Mouse (Mus musculus): ENCODE data around the gene Cul5. TPM values are rescaled to one million over a fixed set of nuclear protein-coding genes. Genes with fewer than 3 reads are reported as not detected.

The Cul5 gene
- polyA plus RNA-seq (2012; ENCODE audit: insufficient read depth, insufficient read length, missing spikeins): 15.1 and 20.1 TPM in 2 replicates

DNA sequence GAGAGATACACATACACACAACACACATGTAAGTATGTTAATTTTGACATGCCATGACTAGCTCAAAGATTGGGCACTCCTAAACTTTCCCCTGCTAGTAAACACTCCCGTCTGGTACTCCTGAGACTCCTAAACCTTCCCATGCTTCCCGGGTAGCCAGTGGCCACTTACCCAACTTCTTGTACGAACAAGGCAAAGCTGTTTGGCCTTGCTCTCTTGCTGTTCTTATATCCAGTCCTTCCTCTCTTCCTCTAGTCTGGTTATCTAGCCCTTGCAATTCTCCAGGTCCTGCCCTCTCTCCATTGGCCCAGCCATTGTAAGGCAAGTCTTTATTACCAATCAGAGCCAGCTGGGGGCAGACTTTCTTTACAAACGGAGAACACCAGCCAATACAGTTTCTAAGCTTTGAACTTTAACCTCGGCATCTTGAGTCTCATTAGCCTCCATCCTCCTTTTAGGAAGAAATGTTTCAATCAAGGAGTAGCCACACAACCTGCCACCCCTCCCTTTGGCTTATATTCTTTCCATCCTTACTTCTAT is at the start of gene Cul5:
TSS of gene Cul5 (minus strand) at position 335 of the 540 bp plus-strand sequence.
- H3K27ac ChIP-seq (replicated peaks; ENCODE audit: low read depth, low read length): no peak within 1 kb of the TSS
- peaks cover 3% of the 10 kb centered on the region; the same call in 1 of the 2 replicates for H3K4me1 ChIP-seq (ENCODE audit: control insufficient read depth, insufficient read depth, insufficient read length, low read length)
- no peak within 1 kb of the TSS for H3K4me3 ChIP-seq (ENCODE audit: insufficient read depth, low read depth, low read length)

DNA sequence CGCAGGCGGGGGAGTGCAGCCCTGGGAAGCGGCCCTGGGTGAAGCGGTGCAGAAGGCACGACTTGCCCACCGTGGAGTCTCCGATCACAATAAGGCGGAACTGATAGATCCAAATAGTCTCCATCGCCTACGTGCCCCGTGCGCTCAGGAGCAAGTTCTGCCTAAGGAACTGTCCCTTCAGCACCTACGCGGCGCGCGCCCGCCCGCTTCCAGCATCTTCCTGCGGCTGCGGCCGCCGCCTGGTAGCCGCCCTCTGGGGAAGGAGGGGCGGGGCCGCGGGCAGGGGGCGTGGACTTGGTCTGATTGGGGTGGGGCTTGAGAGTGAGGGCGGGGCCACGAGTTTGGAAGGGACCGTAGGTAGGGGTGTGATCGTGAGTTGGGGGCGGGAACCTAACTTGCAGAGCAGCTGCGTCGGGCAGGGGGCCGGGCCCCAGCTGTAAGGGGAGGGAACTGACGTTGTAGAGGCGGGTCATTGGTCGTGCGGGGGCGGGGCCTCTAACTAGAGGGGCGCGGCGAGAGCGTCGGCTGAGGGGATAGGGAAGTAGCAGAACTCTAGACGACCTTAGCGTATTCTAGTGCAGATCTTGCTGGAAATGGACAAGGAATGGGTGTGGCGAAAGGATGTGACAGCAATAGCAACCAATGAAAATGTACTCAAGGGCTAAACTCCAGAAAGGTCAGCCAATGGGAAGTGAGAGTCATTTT is 36.3 kb upstream of the Cul5 start, which contains the start of gene Rab39:
TSS of gene Rab39 (minus strand) at position 241 of the 705 bp plus-strand sequence.
- H3K4me1 ChIP-seq (ENCODE audit: control insufficient read depth, insufficient read depth, insufficient read length, low read length): 0 out of 2 replicates have a peak, but pooled peaks cover 2% of the 10 kb centered on the region
- no peak within 1 kb of the TSS for H3K27ac ChIP-seq (replicated peaks; ENCODE audit: low read depth, low read length)
- H3K4me3 ChIP-seq (ENCODE audit: insufficient read depth, low read depth, low read length): peak within 1 kb of the TSS; percentile 50

GRCm38 (mm10) chr9:53705491-53705991 is 35.7 kb upstream of the Cul5 start:
- Histone ChIP-seq H3K27ac (replicated peaks; ENCODE audit: low read depth, low read length) (no peak overlapping the region), H3K4me1 (ENCODE audit: control insufficient read depth, insufficient read depth, insufficient read length, low read length) (0 out of 2 replicates have a peak, but pooled peaks cover 2% of the 10 kb centered on the region), H3K4me3 (ENCODE audit: insufficient read depth, low read depth, low read length) (peak overlapping the region; percentile 50)

DNA sequence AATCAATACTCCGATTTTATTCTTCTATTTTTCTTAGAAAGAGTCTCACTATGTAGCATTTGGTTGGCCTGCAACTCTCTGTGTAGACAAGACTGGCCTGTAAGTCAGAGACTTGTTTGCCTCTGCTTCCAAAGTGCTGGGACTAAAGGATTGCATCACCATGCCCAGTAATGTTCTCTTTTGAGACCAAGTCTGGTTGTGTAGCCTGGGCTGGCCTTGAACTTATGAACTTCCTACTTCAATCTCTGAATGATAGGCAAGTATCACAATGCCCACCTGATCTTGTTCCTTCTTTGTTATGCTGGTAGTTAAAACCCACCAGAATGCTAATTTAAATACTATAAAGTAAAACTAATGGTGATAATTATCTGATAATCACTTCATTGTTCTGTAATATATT is 33.2 kb upstream of the Cul5 start:
- 0 out of 2 replicates have a peak, but pooled peaks cover 2% of the 10 kb centered on the region for H3K4me1 ChIP-seq (ENCODE audit: control insufficient read depth, insufficient read depth, insufficient read length, low read length)
- no peak overlapping the region for H3K4me3 ChIP-seq (ENCODE audit: insufficient read depth, low read depth, low read length)
- no peak overlapping the region for H3K27ac ChIP-seq (replicated peaks; ENCODE audit: low read depth, low read length)

GRCm38 (mm10) chr9:53700496-53700895 is 30.7 kb upstream of the Cul5 start:
- H3K27ac ChIP-seq (replicated peaks; ENCODE audit: low read depth, low read length): no peak overlapping the region
- H3K4me1 ChIP-seq (ENCODE audit: control insufficient read depth, insufficient read depth, insufficient read length, low read length): 0 out of 2 replicates have a peak, but pooled peaks cover under 1% of the 10 kb centered on the region
- no peak overlapping the region for H3K4me3 ChIP-seq (ENCODE audit: insufficient read depth, low read depth, low read length)

- Histone ChIP-seq H3K4me3 (ENCODE audit: insufficient read depth, low read depth, low read length) (no peak overlapping the region), H3K27ac (replicated peaks; ENCODE audit: low read depth, low read length) (no peak overlapping the region), H3K4me1 (ENCODE audit: control insufficient read depth, insufficient read depth, insufficient read length, low read length) (no peaks in the 10 kb centered on the region)
Observed at GRCm38 (mm10) chr9:53695846-53696245, 26.0 kb upstream of the Cul5 start.

- no peak overlapping the region for H3K27ac ChIP-seq (replicated peaks; ENCODE audit: low read depth, low read length)
- no peak overlapping the region for H3K4me3 ChIP-seq (ENCODE audit: insufficient read depth, low read depth, low read length)
- no peaks in the 10 kb centered on the region for H3K4me1 ChIP-seq (ENCODE audit: control insufficient read depth, insufficient read depth, insufficient read length, low read length)
Observed at GRCm38 (mm10) chr9:53693718-53694117, 23.9 kb upstream of the Cul5 start.

- Histone ChIP-seq H3K27ac (replicated peaks; ENCODE audit: low read depth, low read length) (no peak overlapping the region), H3K4me3 (ENCODE audit: insufficient read depth, low read depth, low read length) (no peak overlapping the region)
Observed at GRCm38 (mm10) chr9:53691745-53692670, 22.2 kb upstream of the Cul5 start.

GRCm38 (mm10) chr9:53680851-53681250 is 11.0 kb upstream of the Cul5 start:
- Histone ChIP-seq H3K27ac (replicated peaks; ENCODE audit: low read depth, low read length) (no peak overlapping the region), H3K4me3 (ENCODE audit: insufficient read depth, low read depth, low read length) (no peak overlapping the region), H3K4me1 (ENCODE audit: control insufficient read depth, insufficient read depth, insufficient read length, low read length) (no peaks in the 10 kb centered on the region)

More at GRCm38 (mm10) chr9:53691745-53692670, 22.2 kb upstream of the Cul5 start:
- H3K4me1 ChIP-seq (ENCODE audit: control insufficient read depth, insufficient read depth, insufficient read length, low read length): no peaks in the 10 kb centered on the region

GRCm38 (mm10) chr9:53676921-53677320 is 7.1 kb upstream of the Cul5 start:
- no peak overlapping the region for H3K4me3 ChIP-seq (ENCODE audit: insufficient read depth, low read depth, low read length)
- no peak overlapping the region for H3K27ac ChIP-seq (replicated peaks; ENCODE audit: low read depth, low read length)
- no peaks in the 10 kb centered on the region for H3K4me1 ChIP-seq (ENCODE audit: control insufficient read depth, insufficient read depth, insufficient read length, low read length)

DNA sequence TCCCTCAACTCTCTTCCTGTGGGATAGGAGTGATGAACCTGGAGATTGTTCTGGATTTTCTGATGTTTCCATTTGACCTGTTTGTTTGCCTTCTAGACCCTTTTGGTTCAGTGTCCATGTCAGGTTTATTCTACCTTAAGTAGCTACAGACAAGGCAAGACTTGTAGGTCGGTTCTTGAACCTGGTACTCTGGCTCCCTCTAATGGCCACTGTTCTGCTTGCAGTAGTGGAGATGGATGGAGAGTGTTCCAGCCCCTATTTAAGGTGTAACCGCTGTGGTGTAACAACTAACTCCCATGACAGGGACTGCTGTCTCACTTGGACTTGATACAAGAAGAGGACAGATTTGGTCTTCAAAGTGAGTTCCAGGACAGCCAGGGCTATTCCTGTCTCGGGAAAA is 3.8 kb upstream of the Cul5 start:
- no peak overlapping the region for H3K27ac ChIP-seq (replicated peaks; ENCODE audit: low read depth, low read length)
- no peak overlapping the region for H3K4me3 ChIP-seq (ENCODE audit: insufficient read depth, low read depth, low read length)
- H3K4me1 ChIP-seq (ENCODE audit: control insufficient read depth, insufficient read depth, insufficient read length, low read length): no peaks in the 10 kb centered on the region

DNA sequence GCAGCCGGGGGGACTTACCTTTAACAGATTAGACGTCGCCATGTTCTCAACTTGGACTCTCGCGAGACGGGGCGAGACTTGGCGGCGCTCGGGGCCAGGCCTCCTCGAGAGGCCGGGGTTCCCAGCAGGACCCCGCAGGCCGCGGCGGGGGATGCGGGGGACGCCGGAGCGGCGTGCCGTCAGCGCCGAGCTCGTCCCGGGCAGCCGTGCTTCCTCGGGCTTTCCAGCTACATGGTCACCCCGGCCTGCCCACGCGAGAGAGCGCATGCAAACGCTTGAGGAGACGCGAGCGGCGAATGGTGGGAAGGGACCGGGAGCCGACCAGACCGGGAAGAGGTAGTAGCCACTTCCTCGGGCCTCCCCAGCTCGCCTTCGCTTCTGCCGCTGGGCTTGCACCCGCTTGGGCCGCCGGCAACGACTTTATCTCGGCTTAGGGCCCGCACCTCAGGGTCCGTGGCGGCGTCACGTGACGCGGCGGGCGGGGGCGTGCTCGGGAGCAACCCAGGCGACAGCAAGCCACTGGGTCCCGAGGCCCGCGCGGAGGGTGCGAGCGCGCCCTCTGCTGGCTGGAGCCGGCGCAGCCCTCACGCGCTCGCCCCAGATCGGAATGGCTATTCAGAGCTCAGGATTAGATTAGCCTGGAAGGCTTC is 2.7 kb downstream of the Cul5 start:
- Histone ChIP-seq H3K27ac (replicated peaks; ENCODE audit: low read depth, low read length) (peak overlapping the region; percentile 91), H3K4me3 (ENCODE audit: insufficient read depth, low read depth, low read length) (peak overlapping the region; percentile 94), H3K4me1 (ENCODE audit: control insufficient read depth, insufficient read depth, insufficient read length, low read length) (peaks cover 5% of the 10 kb centered on the region; the same call in 1 of the 2 replicates)

DNA sequence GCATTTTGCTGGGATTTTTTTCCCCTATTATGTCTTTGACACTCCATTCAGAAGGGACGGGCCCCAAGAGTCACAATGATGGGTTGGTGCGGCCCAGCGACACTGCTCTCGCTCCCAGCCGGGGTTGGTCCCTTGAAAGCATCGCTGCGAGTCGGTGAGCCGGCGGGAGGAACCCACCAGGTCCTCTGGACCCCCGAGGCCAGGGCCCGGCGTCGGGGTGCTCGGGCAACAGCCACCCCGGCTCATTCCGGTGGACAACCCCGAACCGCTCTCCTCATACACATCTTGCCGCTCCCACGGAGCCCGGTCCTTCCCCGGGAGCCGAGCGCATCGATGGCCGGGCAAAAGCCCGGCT is 3.2 kb downstream of the Cul5 start:
- Histone ChIP-seq H3K4me3 (ENCODE audit: insufficient read depth, low read depth, low read length) (peak overlapping the region; percentile 94), H3K27ac (replicated peaks; ENCODE audit: low read depth, low read length) (peak overlapping the region; percentile 75), H3K4me1 (ENCODE audit: control insufficient read depth, insufficient read depth, insufficient read length, low read length) (peaks cover 5% of the 10 kb centered on the region; the same call in 1 of the 2 replicates)

GRCm38 (mm10) chr9:53665428-53665827 is 4.4 kb downstream of the Cul5 start:
- peaks cover 5% of the 10 kb centered on the region; the same call in 1 of the 2 replicates for H3K4me1 ChIP-seq (ENCODE audit: control insufficient read depth, insufficient read depth, insufficient read length, low read length)
- no peak overlapping the region for H3K27ac ChIP-seq (replicated peaks; ENCODE audit: low read depth, low read length)
- H3K4me3 ChIP-seq (ENCODE audit: insufficient read depth, low read depth, low read length): peak overlapping the region; percentile 14; the same call in 1 of the 2 replicates

All from brown adipose tissue, adult 24 weeks (tissue).